Mouse (Mus musculus): ENCODE results near the gene Scarb2. TPM values are rescaled to one million over a fixed set of nuclear protein-coding genes. Genes with fewer than 3 reads are reported as not detected.
A peak's percentile ranks its signal among the peaks of the same experiment; 100 is the strongest.
"Not testable (repeated sequence)": the region's sequence is repeated elsewhere in the genome, so short reads cannot be mapped to it uniquely, and the experiment has no call there.

Gene Scarb2
- total RNA-seq, 1 experiment: 39.0 TPM

DNA sequence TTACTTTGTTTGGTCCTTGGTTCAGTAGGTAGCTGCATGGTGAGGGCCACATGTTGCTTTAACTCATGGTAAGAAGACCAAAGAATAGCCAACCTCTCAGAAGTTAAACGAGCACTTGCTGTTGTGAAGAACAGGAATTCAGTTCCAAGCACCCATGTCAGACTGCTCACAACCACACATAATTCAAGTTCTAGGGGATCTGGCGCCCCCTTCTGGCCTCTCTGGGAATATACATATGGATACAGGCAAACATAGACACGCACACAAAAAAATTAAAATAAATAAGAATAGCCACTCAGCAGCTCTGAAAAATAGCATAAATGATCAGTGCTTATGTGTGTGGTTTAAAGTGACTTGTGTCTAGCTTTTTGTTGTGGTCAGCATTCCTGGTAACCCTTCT, 47.3 kb upstream of the Scarb2 start:
- TF ChIP-seq ZNF384 (IDR thresholded peaks at IDR 0.05; ENCODE audit: low read depth, low read length) (no peak), MAFK (IDR thresholded peaks at IDR 0.05; ENCODE audit: insufficient read depth, low read depth, low read length) (peak; percentile 21; the same call in 1 of the 2 replicates), HCFC1 (IDR thresholded peaks at IDR 0.05; ENCODE audit: borderline replicate concordance, insufficient read depth, low read length) (no peak), ZC3H11A (IDR thresholded peaks at IDR 0.05; ENCODE audit: borderline replicate concordance, low read depth, low read length) (peak; percentile 72)
- no peak overlapping the region for H3K27ac ChIP-seq (ENCODE audit: insufficient read depth, low read depth, low read length, poor library complexity, severe bottlenecking)

DNA sequence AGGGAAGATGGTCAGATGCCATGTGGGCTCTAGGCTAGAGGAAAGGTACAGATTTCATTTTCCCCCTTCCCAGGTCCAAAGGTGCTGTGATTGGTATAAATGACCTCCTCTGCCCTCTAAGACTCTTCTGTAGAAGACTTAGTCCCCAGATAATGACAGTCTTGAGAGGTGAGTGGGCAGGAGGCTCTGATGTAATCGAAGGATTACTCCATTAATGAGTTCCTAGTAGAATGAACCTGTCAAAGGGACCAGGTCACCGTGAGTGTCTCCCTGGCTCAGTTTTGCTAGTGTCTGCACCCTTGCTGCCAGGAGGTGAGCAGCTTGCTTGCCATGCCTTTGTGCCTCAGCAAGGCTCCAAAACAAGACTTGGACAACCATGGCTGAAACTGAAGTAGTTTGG, 46.0 kb upstream of the Scarb2 start:
- no peaks in the 10 kb centered on the region for H3K9me3 ChIP-seq (ENCODE audit: control insufficient read depth, insufficient read depth, low read depth, low read length)
- 0 out of 4 replicates have a peak, but pooled peaks cover 0 to 2% of the 10 kb centered on the region in 2 experiments for H3K4me1 ChIP-seq (ENCODE audit: control insufficient read depth in 2 of 2, insufficient read depth in 2 of 2, low read length in 2 of 2, poor library complexity in 1 of 2)
- H3K4me3 ChIP-seq (ENCODE audit: insufficient read depth in 1 of 2, low read depth in 1 of 2, low read length in 2 of 2, poor library complexity in 1 of 2, severe bottlenecking in 1 of 2): no peak overlapping the region
- no peak for TF ChIP-seq ZC3H11A (IDR thresholded peaks at IDR 0.05; ENCODE audit: borderline replicate concordance, low read depth, low read length)
- TF ChIP-seq ZNF384 (IDR thresholded peaks at IDR 0.05; ENCODE audit: low read depth, low read length): no peak
- no peak for TF ChIP-seq HCFC1 (IDR thresholded peaks at IDR 0.05; ENCODE audit: borderline replicate concordance, insufficient read depth, low read length)
- no peak for TF ChIP-seq CHD2 (IDR thresholded peaks at IDR 0.05; ENCODE audit: low read depth, low read length)
- no peak for TF ChIP-seq MAFK (IDR thresholded peaks at IDR 0.05; ENCODE audit: insufficient read depth, low read depth, low read length)
- in situ Hi-C loops (cut with MboI; ENCODE audit: low sequenced_read_pairs in 2 of 2, unreplicated experiment in 2 of 2): no loop called here
- no peaks in the 10 kb centered on the region for H3K36me3 ChIP-seq (ENCODE audit: control insufficient read depth, insufficient read depth, low read length, poor library complexity, severe bottlenecking)
- no peak overlapping the region for H3K27ac ChIP-seq (ENCODE audit: insufficient read depth, low read depth, low read length, poor library complexity, severe bottlenecking)
- DNase-seq (ENCODE audit: low read depth, low spot score): no peak
- H3K9ac ChIP-seq (ENCODE audit: insufficient read depth, low read depth, low read length, poor library complexity, severe bottlenecking): no peak overlapping the region

More for the DNA sequence above, 47.3 kb upstream of the Scarb2 start:
- H3K9me3 ChIP-seq (ENCODE audit: control insufficient read depth, insufficient read depth, low read depth, low read length): no peaks in the 10 kb centered on the region
- H3K4me3 ChIP-seq (ENCODE audit: insufficient read depth in 1 of 2, low read depth in 1 of 2, low read length in 2 of 2, poor library complexity in 1 of 2, severe bottlenecking in 1 of 2): no peak overlapping the region
- H3K36me3 ChIP-seq (ENCODE audit: control insufficient read depth, insufficient read depth, low read length, poor library complexity, severe bottlenecking): no peaks in the 10 kb centered on the region
- in situ Hi-C loops (cut with MboI; ENCODE audit: low sequenced_read_pairs in 2 of 2, unreplicated experiment in 2 of 2): no loop called here
- 0 out of 4 replicates have a peak, but pooled peaks cover 0 to 2% of the 10 kb centered on the region in 2 experiments for H3K4me1 ChIP-seq (ENCODE audit: control insufficient read depth in 2 of 2, insufficient read depth in 2 of 2, low read length in 2 of 2, poor library complexity in 1 of 2)
- H3K9ac ChIP-seq (ENCODE audit: insufficient read depth, low read depth, low read length, poor library complexity, severe bottlenecking): no peak overlapping the region
- DNase-seq (ENCODE audit: low read depth, low spot score): peak; percentile 40

DNA sequence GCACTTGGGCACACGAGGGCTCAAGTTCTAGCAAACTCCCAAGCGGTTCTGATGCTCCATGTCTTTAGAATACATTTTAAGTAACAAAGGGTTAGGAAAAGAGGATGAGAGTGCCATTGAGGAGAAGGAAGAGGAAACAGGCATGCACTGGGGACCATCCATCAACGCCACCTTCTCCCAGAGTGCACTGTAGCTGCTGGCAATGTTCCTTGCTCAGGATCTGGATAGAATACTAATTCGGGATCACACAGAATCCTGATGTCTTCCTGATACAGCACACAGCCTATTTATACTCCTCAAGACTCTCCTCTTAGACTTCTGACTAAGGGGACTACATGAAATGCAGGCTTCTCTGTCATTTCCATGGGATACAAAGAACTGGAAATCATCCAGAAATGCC, 33.1 kb upstream of the Scarb2 start:
- H3K36me3 ChIP-seq (ENCODE audit: control insufficient read depth, insufficient read depth, low read length, poor library complexity, severe bottlenecking): no peaks in the 10 kb centered on the region
- no peak overlapping the region for H3K4me3 ChIP-seq (ENCODE audit: insufficient read depth in 1 of 2, low read depth in 1 of 2, low read length in 2 of 2, poor library complexity in 1 of 2, severe bottlenecking in 1 of 2)
- no peak for TF ChIP-seq ZC3H11A (IDR thresholded peaks at IDR 0.05; ENCODE audit: borderline replicate concordance, low read depth, low read length)
- no peak for TF ChIP-seq HCFC1 (IDR thresholded peaks at IDR 0.05; ENCODE audit: borderline replicate concordance, insufficient read depth, low read length)
- TF ChIP-seq MAFK (IDR thresholded peaks at IDR 0.05; ENCODE audit: insufficient read depth, low read depth, low read length): no peak
- H3K27ac ChIP-seq (ENCODE audit: insufficient read depth, low read depth, low read length, poor library complexity, severe bottlenecking): no peak overlapping the region
- no peaks in the 10 kb centered on the region for H3K9me3 ChIP-seq (ENCODE audit: control insufficient read depth, insufficient read depth, low read depth, low read length)
- H3K4me1 ChIP-seq (ENCODE audit: control insufficient read depth in 2 of 2, insufficient read depth in 2 of 2, low read length in 2 of 2, poor library complexity in 1 of 2): no peaks in the 10 kb centered on the region
- H3K9ac ChIP-seq (ENCODE audit: insufficient read depth, low read depth, low read length, poor library complexity, severe bottlenecking): no peak overlapping the region
- no peak for DNase-seq (ENCODE audit: low read depth, low spot score)
- in situ Hi-C loops (cut with MboI; ENCODE audit: low sequenced_read_pairs in 2 of 2, unreplicated experiment in 2 of 2): no loop called here

DNA sequence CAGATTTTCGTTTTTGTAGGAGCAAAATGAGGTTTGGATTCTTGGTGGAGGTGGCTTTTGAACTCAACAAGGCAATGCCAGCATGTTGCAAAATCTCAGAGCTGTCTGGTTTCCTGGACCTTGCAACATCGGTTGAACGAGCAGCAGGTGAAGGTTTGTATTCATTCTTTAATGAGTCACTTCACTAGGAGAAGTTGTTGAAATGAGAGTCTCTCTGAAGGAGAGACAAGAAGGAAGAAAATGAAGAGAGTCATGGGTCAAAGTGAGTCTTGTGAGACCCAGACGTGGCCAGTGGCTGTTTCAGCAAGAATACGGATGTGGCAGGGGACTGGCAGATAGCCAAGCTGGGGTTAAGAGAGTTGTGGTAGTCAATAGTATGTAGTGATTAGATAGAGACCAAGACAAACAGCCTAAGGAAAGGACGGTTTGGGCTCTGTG, 18.2 kb upstream of the Scarb2 start:
- no peak for DNase-seq (ENCODE audit: low read depth, low spot score)
- Histone ChIP-seq H3K36me3 (ENCODE audit: control insufficient read depth, insufficient read depth, low read length, poor library complexity, severe bottlenecking) (no peaks in the 10 kb centered on the region), H3K27ac (ENCODE audit: insufficient read depth, low read depth, low read length, poor library complexity, severe bottlenecking) (no peak overlapping the region), H3K4me1 (ENCODE audit: control insufficient read depth in 2 of 2, insufficient read depth in 2 of 2, low read length in 2 of 2, poor library complexity in 1 of 2) (peaks cover 0 to 3% of the 10 kb centered on the region in 2 experiments; a peak in 1 of 4 replicates), H3K9ac (ENCODE audit: insufficient read depth, low read depth, low read length, poor library complexity, severe bottlenecking) (no peak overlapping the region), H3K9me3 (ENCODE audit: control insufficient read depth, insufficient read depth, low read depth, low read length) (no peaks in the 10 kb centered on the region), H3K4me3 (ENCODE audit: insufficient read depth in 1 of 2, low read depth in 1 of 2, low read length in 2 of 2, poor library complexity in 1 of 2, severe bottlenecking in 1 of 2) (no peak overlapping the region)
- no peak for TF ChIP-seq HCFC1 (IDR thresholded peaks at IDR 0.05; ENCODE audit: borderline replicate concordance, insufficient read depth, low read length)
- no peak for TF ChIP-seq ZNF384 (IDR thresholded peaks at IDR 0.05; ENCODE audit: low read depth, low read length)
- TF ChIP-seq CHD2 (IDR thresholded peaks at IDR 0.05; ENCODE audit: low read depth, low read length): no peak
- no peak for TF ChIP-seq MAFK (IDR thresholded peaks at IDR 0.05; ENCODE audit: insufficient read depth, low read depth, low read length)
- TF ChIP-seq ZC3H11A (IDR thresholded peaks at IDR 0.05; ENCODE audit: borderline replicate concordance, low read depth, low read length): no peak
- in situ Hi-C loops (cut with MboI; ENCODE audit: low sequenced_read_pairs in 2 of 2, unreplicated experiment in 2 of 2): no loop called here

DNA sequence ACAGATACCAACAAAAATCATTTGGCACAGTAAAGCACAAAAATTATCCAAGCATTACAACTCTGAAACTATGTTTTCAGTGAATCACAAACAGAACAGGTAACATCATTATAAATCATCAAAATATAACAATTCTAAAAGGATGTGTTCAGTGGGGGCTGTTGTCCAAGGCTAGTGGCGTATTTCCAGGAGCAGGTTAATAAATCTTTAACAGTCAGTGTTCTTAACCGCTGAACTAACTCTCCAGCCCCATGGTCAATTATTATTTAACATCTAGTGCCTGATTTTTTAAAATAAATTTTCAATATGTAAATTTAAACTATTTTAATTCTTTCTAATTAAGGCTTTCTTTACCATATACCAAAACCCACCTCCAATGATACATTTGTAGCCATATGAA, 14.5 kb upstream of the Scarb2 start:
- DNase-seq (ENCODE audit: low read depth, low spot score); in situ Hi-C loops (cut with MboI; ENCODE audit: low sequenced_read_pairs in 2 of 2, unreplicated experiment in 2 of 2); H3K9ac ChIP-seq (ENCODE audit: insufficient read depth, low read depth, low read length, poor library complexity, severe bottlenecking); H3K9me3 ChIP-seq (ENCODE audit: control insufficient read depth, insufficient read depth, low read depth, low read length); H3K4me3 ChIP-seq (ENCODE audit: insufficient read depth in 1 of 2, low read depth in 1 of 2, low read length in 2 of 2, poor library complexity in 1 of 2, severe bottlenecking in 1 of 2); H3K4me1 ChIP-seq (ENCODE audit: control insufficient read depth in 2 of 2, insufficient read depth in 2 of 2, low read length in 2 of 2, poor library complexity in 1 of 2); H3K36me3 ChIP-seq (ENCODE audit: control insufficient read depth, insufficient read depth, low read length, poor library complexity, severe bottlenecking); H3K27ac ChIP-seq (ENCODE audit: insufficient read depth, low read depth, low read length, poor library complexity, severe bottlenecking): not testable (repeated sequence)

All from ES-E14 (cell line).